Mouse (Mus musculus) bone marrow, adult 2 months (tissue): ENCODE results near the gene Meis2.

ENCODE experiments used
- CTCF ChIP-seq: fragments of 200-500 bp; IDR thresholded peaks from 2 replicates; pipeline ENCODE4 v1.5.1; 2011; ENCODE audit warnings: low read length, control low read depth; ENCODE audit not compliant: control insufficient read depth, insufficient read depth
- POLR2A ChIP-seq: fragments of 200-500 bp; IDR thresholded peaks from 2 replicates; pipeline ENCODE4 v1.6.1; 2011; ENCODE audit warnings: low read depth, mild to moderate bottlenecking, control low read depth, low read length, borderline replicate concordance; ENCODE audit not compliant: control insufficient read depth

DNA sequence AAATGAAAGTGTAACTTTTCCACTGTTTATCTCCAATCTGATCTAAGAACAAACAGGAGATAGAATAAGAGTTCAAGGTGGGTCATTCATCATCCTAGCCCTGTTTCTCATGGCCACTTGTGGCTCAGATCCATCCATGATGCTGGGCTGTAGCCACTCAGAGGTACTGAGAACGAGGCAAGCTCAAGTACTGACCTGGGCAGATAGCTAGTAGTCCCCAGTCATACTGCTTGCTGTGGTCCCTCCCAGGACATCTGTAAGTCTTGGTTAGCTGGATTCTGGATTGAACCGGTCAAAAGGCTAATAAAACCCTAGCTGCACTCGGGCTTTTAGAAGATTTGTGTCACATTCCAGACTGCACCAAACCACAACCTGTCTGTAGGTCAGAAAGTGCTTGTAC, 12.1 kb upstream of the Meis2 start:
- TF ChIP-seq CTCF (no peak), POLR2A (no peak)
